Mouse (Mus musculus) skeletal muscle tissue, adult 2 months (tissue): Measurements from ENCODE around the gene Rdh5.

Experiments used
- DNase-seq: peaks from one replicate; pipeline ENCODE4 v3.0.0-alpha.2; 2012; ENCODE audit warnings: low read depth, low spot score

The Rdh5 gene

GRCm38 (mm10) chr10:128904812-128905211 lies 17.9 kb downstream of the Rdh5 start:
- DNase-seq, result no peak

GRCm38 (mm10) chr10:128902409-128902988 lies 20.2 kb downstream of the Rdh5 start:
- no peak for DNase-seq

GRCm38 (mm10) chr10:128901409-128901808 lies 21.3 kb downstream of the Rdh5 start:
- DNase-seq, result no peak

- DNase-seq, result no peak
These were observed 22.0 kb downstream of the Rdh5 start, which contains the start of gene Cd63 for GRCm38 (mm10) chr10:128900698-128901097. Gene Cd63, plus strand, starts transcription at chr10:128900989.

- no peak for DNase-seq
These were observed 22.8 kb downstream of the Rdh5 start for GRCm38 (mm10) chr10:128899759-128900490.

GRCm38 (mm10) chr10:128897501-128897900 lies 25.2 kb downstream of the Rdh5 start:
- no peak for DNase-seq

GRCm38 (mm10) chr10:128896807-128897206 lies 25.9 kb downstream of the Rdh5 start:
- no peak for DNase-seq

- no peak for DNase-seq
These were observed 26.6 kb downstream of the Rdh5 start for GRCm38 (mm10) chr10:128895952-128896693.

- peak; percentile 77 for DNase-seq
These were observed 27.3 kb downstream of the Rdh5 start for GRCm38 (mm10) chr10:128895437-128895836.

GRCm38 (mm10) chr10:128892246-128892645 lies 30.4 kb downstream of the Rdh5 start:
- no peak for DNase-seq

- no peak for DNase-seq
These were observed 31.2 kb downstream of the Rdh5 start, which contains the start of gene Gdf11 for GRCm38 (mm10) chr10:128891296-128892094. Gene Gdf11, minus strand, starts transcription at chr10:128891718.

GRCm38 (mm10) chr10:128890383-128891295 lies 32.0 kb downstream of the Rdh5 start:
- no peak for DNase-seq

- no peak for DNase-seq
These were observed 32.8 kb downstream of the Rdh5 start for GRCm38 (mm10) chr10:128889846-128890245.

GRCm38 (mm10) chr10:128888941-128889827 lies 33.5 kb downstream of the Rdh5 start:
- no peak for DNase-seq

GRCm38 (mm10) chr10:128882067-128882466 lies 40.6 kb downstream of the Rdh5 start:
- no peak for DNase-seq

GRCm38 (mm10) chr10:128878811-128879210 lies 43.9 kb downstream of the Rdh5 start:
- DNase-seq, result no peak

- no peak for DNase-seq
These were observed 44.4 kb downstream of the Rdh5 start for GRCm38 (mm10) chr10:128878291-128878690.

GRCm38 (mm10) chr10:128870341-128870740 lies 52.3 kb downstream of the Rdh5 start:
- DNase-seq, result no peak

GRCm38 (mm10) chr10:128866518-128866917 lies 56.2 kb downstream of the Rdh5 start:
- DNase-seq, result no peak

- DNase-seq, result no peak
These were observed 56.6 kb downstream of the Rdh5 start for GRCm38 (mm10) chr10:128866042-128866441.
